In the genomic region with DNA sequence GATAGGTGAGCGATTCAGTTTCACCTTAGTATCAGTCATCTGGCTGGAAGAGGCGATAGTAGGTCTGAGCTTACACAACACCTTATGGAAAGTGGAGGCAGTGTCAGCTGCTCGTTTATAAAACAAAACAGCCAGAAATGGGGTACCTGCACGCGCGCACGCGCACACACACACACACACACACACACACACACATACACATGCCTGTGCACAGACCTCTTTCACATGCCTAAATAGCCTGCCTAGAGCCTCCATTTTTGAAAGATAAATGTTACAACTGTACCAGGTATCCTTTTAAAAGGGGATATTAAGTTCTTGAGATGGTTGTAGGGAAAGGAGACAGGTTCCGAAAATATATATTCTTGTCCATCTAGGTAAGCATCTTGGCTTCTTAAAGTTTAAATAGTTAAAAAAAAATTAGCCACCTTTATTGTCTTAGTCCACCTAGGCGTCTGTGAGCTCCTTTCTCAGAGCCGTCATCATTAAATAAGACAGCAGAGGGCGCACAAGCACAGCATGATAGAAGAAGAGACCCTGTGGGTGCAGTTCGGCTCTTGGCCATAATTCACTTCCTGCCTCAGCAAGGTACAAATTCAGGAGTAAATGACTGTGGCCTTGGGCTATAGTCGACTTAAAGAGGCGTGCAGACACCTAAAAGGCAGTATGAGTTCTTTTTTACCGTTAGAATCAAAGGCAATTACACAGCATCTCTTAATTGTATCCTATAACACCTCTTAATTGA, we compare ENCODE assay signal across 9 mouse cellular contexts.
DNase-seq lines count a peak whose midpoint lies in the region; ATAC-seq and TF ChIP-seq lines count a peak whose summit lies in the region.
"Had no signal": no experiment of that assay in that cellular context is flagged by ENCODE, and none has a peak within 500 bp of the region (broad histone marks: within the 10 kb centered on the region; RNA-seq: fewer than 3 reads in every experiment).

No protein-coding gene starts in this region.

- peak; percentile 43 to 52 for DNase-seq in cerebellum, adult 18-20 months
- DNase-seq in c-Kit-positive CD71-negative TER-119-negative erythroid progenitor cells, embryonic 14.5 days (ENCODE audit: low read depth) = peak; percentile 78
- peak; percentile 92 for DNase-seq in hindbrain, postnatal 0 days (ENCODE audit: low spot score)
- DNase-seq in left cerebral cortex, adult 11 months (ENCODE audit: low spot score) = peak; percentile 53

- H3K36me3 ChIP-seq in forebrain, embryonic 16.5 days (ENCODE audit: control insufficient read depth, insufficient read depth) = no peaks in the 10 kb centered on the region
- no peaks in the 10 kb centered on the region for H3K36me3 ChIP-seq in hindbrain, postnatal 0 days (ENCODE audit: insufficient read depth, low read length)
- no peaks in the 10 kb centered on the region for H3K36me3 ChIP-seq in small intestine, adult 2 months (ENCODE audit: control insufficient read depth, insufficient read depth, low read length)

- H3K4me1 ChIP-seq in forebrain, embryonic 16.5 days (replicated peaks; ENCODE audit: control insufficient read depth, insufficient read depth, low read length) = no peaks in the 10 kb centered on the region
- H3K4me1 ChIP-seq in hindbrain, postnatal 0 days (ENCODE audit: insufficient read depth, low read length) = no peaks in the 10 kb centered on the region
- H3K4me1 ChIP-seq in small intestine, adult 2 months (ENCODE audit: control insufficient read depth, insufficient read depth, insufficient read length, low read length) = no peaks in the 10 kb centered on the region

- H3K4me2 ChIP-seq in forebrain, embryonic 16.5 days (ENCODE audit: low read length) = no peak overlapping the region
- H3K4me2 ChIP-seq in hindbrain, postnatal 0 days (ENCODE audit: low read depth, low read length) = no peak overlapping the region

- WGBS in forebrain, embryonic 16.5 days = 48% methylated on average over 16 of the region's 16 CpGs
- WGBS in hindbrain, postnatal 0 days = 49% methylated on average over 16 of the region's 16 CpGs
- WGBS in small intestine, adult 2 months = 49% methylated on average over 16 of the region's 16 CpGs

- no peak overlapping the region for H3K4me3 ChIP-seq in forebrain, embryonic 16.5 days (replicated peaks; ENCODE audit: low read length)
- H3K4me3 ChIP-seq in hindbrain, postnatal 0 days (ENCODE audit: low read length) = no peak overlapping the region
- no peak overlapping the region for H3K4me3 ChIP-seq in small intestine, adult 2 months (ENCODE audit: low read depth, low read length)

- H3K9me3 ChIP-seq in forebrain, embryonic 16.5 days (ENCODE audit: control insufficient read depth, low read length) = no peaks in the 10 kb centered on the region
- no peaks in the 10 kb centered on the region for H3K9me3 ChIP-seq in hindbrain, postnatal 0 days (ENCODE audit: low read length)

- ATAC-seq in cerebellum, adult (ENCODE audit: insufficient number of reproducible peaks, low FRiP score, low TSS enrichment) = no peak
- peak; percentile 77 for ATAC-seq in forebrain, embryonic 16.5 days
- ATAC-seq in hindbrain, postnatal 0 days = peak; percentile 84
- peak; percentile 99 for ATAC-seq in megakaryocyte-erythroid progenitor cell, adult 5-6 weeks (replicated peaks; ENCODE audit: low FRiP score, low TSS enrichment, poor library complexity, severe bottlenecking)

- peaks cover 9% of the 10 kb centered on the region for H3K27me3 ChIP-seq in forebrain, embryonic 16.5 days (replicated peaks; ENCODE audit: control insufficient read depth, insufficient read depth, low read length)
- H3K27me3 ChIP-seq in hindbrain, postnatal 0 days (ENCODE audit: insufficient read depth, low read length) = no peaks in the 10 kb centered on the region; the same call in 1 of the 2 replicates
- H3K27me3 ChIP-seq in small intestine, adult 2 months (ENCODE audit: control insufficient read depth, insufficient read depth, low read length) = no peaks in the 10 kb centered on the region

- no peak overlapping the region for H3K27ac ChIP-seq in forebrain, embryonic 16.5 days (ENCODE audit: low read length)
- H3K27ac ChIP-seq in hindbrain, postnatal 0 days = no peak overlapping the region
- H3K27ac ChIP-seq in small intestine, adult 2 months (ENCODE audit: insufficient read depth, low read depth, low read length) = no peak overlapping the region
- H3K27ac ChIP-seq: macrophage had no signal

- H3K9ac ChIP-seq in forebrain, embryonic 16.5 days (replicated peaks; ENCODE audit: low read depth, low read length) = no peak overlapping the region
- no peak overlapping the region for H3K9ac ChIP-seq in hindbrain, postnatal 0 days (replicated peaks; ENCODE audit: low read length)

- peak; percentile 82 for TF ChIP-seq CTCF in hindbrain, postnatal 0 days (IDR thresholded peaks at IDR 0.05; ENCODE audit: low read depth)
- peak; percentile 65; the same call in 1 of the 2 replicates for TF ChIP-seq CTCF in small intestine, adult 2 months (IDR thresholded peaks at IDR 0.05; ENCODE audit: extremely low read depth, insufficient read length, insufficient replicate concordance, low read depth, low read length)

- TF ChIP-seq POLR2A in small intestine, adult 2 months (IDR thresholded peaks at IDR 0.05; ENCODE audit: low read depth, low read length) = no peak
